Mouse (Mus musculus) embryonic facial prominence, embryonic 11.5 days (tissue): ENCODE measurements at regions not wholly inside any gene's neighbourhood (a gene's known extent, or its start where the extent isn't known, plus 50 kb on each side); places are given as distances from the start of the nearest gene placed in this dataset.

Experiments
- ATAC-seq: fragments of 200-750 bp; cut with Nextera tagmentation; replicated peaks from 2 replicates; pipeline ENCODE4 v1.8.0; 2017; ENCODE audit warnings: low read depth; ENCODE audit not compliant: insufficient number of reproducible peaks, low FRiP score, low TSS enrichment
- DNase-seq: peaks from one replicate; pipeline ENCODE4 v3.0.0-alpha.2; 2015; ENCODE audit warnings: low spot score
- H3K27ac ChIP-seq: fragments of 300-500 bp; sonication (generic); replicated peaks from 2 replicates; pipeline ENCODE4 v1.5.1; 2014; ENCODE audit warnings: mild to moderate bottlenecking, low read depth, low read length, control low read depth
- H3K27me3 ChIP-seq: fragments of 300-500 bp; sonication (generic); 2 replicates; pipeline ENCODE4 v1.6.1; 2014; ENCODE audit warnings: mild to moderate bottlenecking, low read length, moderate library complexity, mixed read lengths; ENCODE audit not compliant: control insufficient read depth, insufficient read depth
- H3K36me3 ChIP-seq: fragments of 300-500 bp; sonication (generic); replicated peaks from 2 replicates; pipeline ENCODE4 v1.6.1; 2014; ENCODE audit warnings: low read depth, mild to moderate bottlenecking, low read length, moderate library complexity, mixed read lengths; ENCODE audit not compliant: control insufficient read depth, insufficient read depth
- H3K4me1 ChIP-seq: fragments of 300-500 bp; sonication (generic); 2 replicates; pipeline ENCODE4 v1.6.1; 2014; ENCODE audit warnings: low read length, mixed read lengths; ENCODE audit not compliant: control insufficient read depth, insufficient read depth
- H3K4me2 ChIP-seq: fragments of 300-500 bp; sonication (generic); 2 replicates; pipeline ENCODE4 v1.6.1; 2014; ENCODE audit warnings: low read depth, mild to moderate bottlenecking, control low read depth, low read length, moderate library complexity
- H3K4me3 ChIP-seq: fragments of 300-500 bp; sonication (generic); 2 replicates; pipeline ENCODE4 v1.5.1; 2014; ENCODE audit warnings: low read depth, low read length, control low read depth
- H3K9ac ChIP-seq: fragments of 300-500 bp; sonication (generic); replicated peaks from 2 replicates; pipeline ENCODE4 v1.6.1; 2014; ENCODE audit warnings: mild to moderate bottlenecking, control low read depth, low read length
- H3K9me3 ChIP-seq: fragments of 300-500 bp; sonication (generic); replicated peaks from 2 replicates; pipeline ENCODE4 v1.6.1; 2016; ENCODE audit warnings: mild to moderate bottlenecking, low read length, inconsistent platforms, mixed read lengths; ENCODE audit not compliant: control insufficient read depth
- WGBS: fragments of 180-500 bp; shearing (Covaris S2); extraction: QIAGEN DNeasy Blood & Tissue Kit; methylation state at CpG from one replicate; pipeline ENCODE4 v1.1.7; 2014; 5-methylcytosine and 5-hydroxymethylcytosine counted together

- Histone ChIP-seq H3K27me3 (no peaks in the 10 kb centered on the region), H3K9me3 (no peaks in the 10 kb centered on the region), H3K4me1 (no peaks in the 10 kb centered on the region), H3K27ac (no peak overlapping the region), H3K4me3 (no peak overlapping the region), H3K36me3 (no peaks in the 10 kb centered on the region), H3K4me2 (no peak overlapping the region), H3K9ac (no peak overlapping the region)
- DNase-seq, result no peak
- no peak for ATAC-seq
- 86% methylated on average over 13 of the region's 13 CpGs for whole genome bisulfite sequencing
These were observed 475.8 kb upstream of the Fam19a5 start for GRCm38 (mm10) chr15:87068261-87068660.

- Histone ChIP-seq H3K4me2 (no peak overlapping the region), H3K9me3 (no peaks in the 10 kb centered on the region), H3K9ac (no peak overlapping the region), H3K36me3 (no peaks in the 10 kb centered on the region), H3K27me3 (no peaks in the 10 kb centered on the region), H3K4me3 (no peak overlapping the region), H3K4me1 (no peaks in the 10 kb centered on the region), H3K27ac (no peak overlapping the region)
- ATAC-seq, result no peak
- DNase-seq, result no peak
- 80% methylated on average over 11 of the region's 11 CpGs for WGBS
These were observed 469.5 kb upstream of the Fam19a5 start for GRCm38 (mm10) chr15:87074559-87074958.

- DNase-seq (no peak), ATAC-seq (no peak)
- Histone ChIP-seq H3K27ac (no peak overlapping the region), H3K4me2 (no peak overlapping the region), H3K9me3 (no peaks in the 10 kb centered on the region), H3K36me3 (no peaks in the 10 kb centered on the region), H3K27me3 (no peaks in the 10 kb centered on the region), H3K9ac (no peak overlapping the region), H3K4me3 (no peak overlapping the region), H3K4me1 (no peaks in the 10 kb centered on the region)
- 70% methylated on average over 5 of the region's 5 CpGs for WGBS
These were observed 454.3 kb upstream of the Fam19a5 start for GRCm38 (mm10) chr15:87089827-87090226.

- ATAC-seq, result no peak
- Histone ChIP-seq H3K36me3 (no peaks in the 10 kb centered on the region), H3K9ac (no peak overlapping the region)
These were observed 452.9 kb upstream of the Fam19a5 start for GRCm38 (mm10) chr15:87091048-87091777.

GRCm38 (mm10) chr15:87097206-87097605 is 446.9 kb upstream of the Fam19a5 start:
- no peak overlapping the region for H3K27ac ChIP-seq
- H3K4me1 ChIP-seq, result no peaks in the 10 kb centered on the region

More at GRCm38 (mm10) chr15:87091048-87091777, 452.9 kb upstream of the Fam19a5 start:
- no peaks in the 10 kb centered on the region for H3K27me3 ChIP-seq
- 57% methylated on average over 7 of the region's 7 CpGs for WGBS
- no peak for DNase-seq
- H3K9me3 ChIP-seq, result no peaks in the 10 kb centered on the region
- no peak overlapping the region for H3K4me2 ChIP-seq
- no peaks in the 10 kb centered on the region for H3K4me1 ChIP-seq
- no peak overlapping the region for H3K27ac ChIP-seq
- no peak overlapping the region for H3K4me3 ChIP-seq

GRCm38 (mm10) chr15:87101146-87101545 is 443.0 kb upstream of the Fam19a5 start:
- H3K4me3 ChIP-seq, result no peak overlapping the region
- H3K27me3 ChIP-seq, result no peaks in the 10 kb centered on the region
- H3K4me1 ChIP-seq, result no peaks in the 10 kb centered on the region
- H3K9me3 ChIP-seq, result no peaks in the 10 kb centered on the region
- no peak overlapping the region for H3K27ac ChIP-seq
- no peak overlapping the region for H3K4me2 ChIP-seq
- no peaks in the 10 kb centered on the region for H3K36me3 ChIP-seq
- 83% methylated on average over 4 of the region's 4 CpGs for WGBS
- H3K9ac ChIP-seq, result no peak overlapping the region
- no peak for ATAC-seq
- no peak for DNase-seq

More at GRCm38 (mm10) chr15:87097206-87097605, 446.9 kb upstream of the Fam19a5 start:
- Histone ChIP-seq H3K9me3 (no peaks in the 10 kb centered on the region), H3K36me3 (no peaks in the 10 kb centered on the region), H3K9ac (no peak overlapping the region), H3K4me3 (no peak overlapping the region), H3K27me3 (no peaks in the 10 kb centered on the region), H3K4me2 (no peak overlapping the region)
- WGBS, result 64% methylated on average over 4 of the region's 4 CpGs
- DNase-seq (no peak), ATAC-seq (no peak)

- ATAC-seq (no peak), DNase-seq (no peak)
- no peak overlapping the region for H3K4me3 ChIP-seq
- no peak overlapping the region for H3K4me2 ChIP-seq
- no peaks in the 10 kb centered on the region for H3K4me1 ChIP-seq
- no peaks in the 10 kb centered on the region for H3K36me3 ChIP-seq
- H3K9ac ChIP-seq, result no peak overlapping the region
- 80% methylated on average over 4 of the region's 4 CpGs for WGBS
- no peak overlapping the region for H3K27ac ChIP-seq
- no peaks in the 10 kb centered on the region for H3K27me3 ChIP-seq
- no peaks in the 10 kb centered on the region for H3K9me3 ChIP-seq
These were observed 441.9 kb upstream of the Fam19a5 start for GRCm38 (mm10) chr15:87102211-87102610.

GRCm38 (mm10) chr15:87105951-87106350 is 438.1 kb upstream of the Fam19a5 start:
- Histone ChIP-seq H3K27ac (no peak overlapping the region), H3K9ac (no peak overlapping the region), H3K36me3 (no peaks in the 10 kb centered on the region), H3K4me2 (no peak overlapping the region), H3K27me3 (no peaks in the 10 kb centered on the region), H3K9me3 (no peaks in the 10 kb centered on the region), H3K4me1 (no peaks in the 10 kb centered on the region), H3K4me3 (no peak overlapping the region)
- ATAC-seq (no peak), DNase-seq (no peak)
- 87% methylated on average over 8 of the region's 8 CpGs for WGBS
